Mouse (Mus musculus): ENCODE results near the gene Slc6a6. TPM values are rescaled to one million over a fixed set of nuclear protein-coding genes. Genes with fewer than 3 reads are reported as not detected.
A peak's percentile ranks its signal among the peaks of the same experiment; 100 is the strongest.

Slc6a6 gene
- polyA plus RNA-seq, 1 experiment from 2014 or later: 66.8 TPM

GRCm38 (mm10) chr6:91683121-91683520, 732 bp upstream of the Slc6a6 start:
- Histone ChIP-seq H3K27ac (replicated peaks in 1 of 2; ENCODE audit: control insufficient read depth in 1 of 2, insufficient read depth in 1 of 2, low read depth in 2 of 2, low read length in 2 of 2) (peak overlapping the region; percentile 43 to 91), H3K4me3 (ENCODE audit: control insufficient read depth in 1 of 2, insufficient read depth in 1 of 2, low read depth in 1 of 2, low read length in 2 of 2) (peak overlapping the region in 1 of 2 experiments; percentile 89; a peak in 1 of 4 replicates), H3K4me2 (ENCODE audit: low read length) (peak overlapping the region; percentile 94), H3K4me1 (ENCODE audit: control insufficient read depth in 2 of 2, insufficient read depth in 2 of 2, low read length in 2 of 2) (peaks cover 39 to 55% of the 10 kb centered on the region in 2 experiments), H3K36me3 (ENCODE audit: control insufficient read depth, insufficient read depth, low read length) (no peaks in the 10 kb centered on the region), H3K27me3 (ENCODE audit: control insufficient read depth, insufficient read depth, low read length) (no peaks in the 10 kb centered on the region), H3K9ac (ENCODE audit: low read length) (peak overlapping the region; percentile 91; the same call in 1 of the 2 replicates), H3K9me3 (ENCODE audit: control insufficient read depth, low read length) (no peaks in the 10 kb centered on the region)
- no peak for ATAC-seq (ENCODE audit: insufficient number of reproducible peaks, insufficient read depth, low FRiP score, low read depth)
- WGBS: 20% methylated on average over 3 of the region's 3 CpGs

GRCm38 (mm10) chr6:91684474-91684829, 599 bp downstream of the Slc6a6 start:
- H3K27ac ChIP-seq (replicated peaks in 1 of 2; ENCODE audit: control insufficient read depth in 1 of 2, insufficient read depth in 1 of 2, low read depth in 2 of 2, low read length in 2 of 2): peak overlapping the region; percentile 81 to 91
- peak overlapping the region; percentile 87 to 89 for H3K4me3 ChIP-seq (ENCODE audit: control insufficient read depth in 1 of 2, insufficient read depth in 1 of 2, low read depth in 1 of 2, low read length in 2 of 2)
- H3K36me3 ChIP-seq (ENCODE audit: control insufficient read depth, insufficient read depth, low read length): no peaks in the 10 kb centered on the region
- peaks cover 33 to 52% of the 10 kb centered on the region in 2 experiments for H3K4me1 ChIP-seq (ENCODE audit: control insufficient read depth in 2 of 2, insufficient read depth in 2 of 2, low read length in 2 of 2)
- 9% methylated on average over 12 of the region's 13 CpGs for WGBS
- no peaks in the 10 kb centered on the region for H3K27me3 ChIP-seq (ENCODE audit: control insufficient read depth, insufficient read depth, low read length)
- peak overlapping the region; percentile 94 for H3K4me2 ChIP-seq (ENCODE audit: low read length)
- no peaks in the 10 kb centered on the region for H3K9me3 ChIP-seq (ENCODE audit: control insufficient read depth, low read length)
- peak overlapping the region; percentile 91 for H3K9ac ChIP-seq (ENCODE audit: low read length)
- peak; percentile 49 for ATAC-seq (ENCODE audit: insufficient number of reproducible peaks, insufficient read depth, low FRiP score, low read depth)

DNA sequence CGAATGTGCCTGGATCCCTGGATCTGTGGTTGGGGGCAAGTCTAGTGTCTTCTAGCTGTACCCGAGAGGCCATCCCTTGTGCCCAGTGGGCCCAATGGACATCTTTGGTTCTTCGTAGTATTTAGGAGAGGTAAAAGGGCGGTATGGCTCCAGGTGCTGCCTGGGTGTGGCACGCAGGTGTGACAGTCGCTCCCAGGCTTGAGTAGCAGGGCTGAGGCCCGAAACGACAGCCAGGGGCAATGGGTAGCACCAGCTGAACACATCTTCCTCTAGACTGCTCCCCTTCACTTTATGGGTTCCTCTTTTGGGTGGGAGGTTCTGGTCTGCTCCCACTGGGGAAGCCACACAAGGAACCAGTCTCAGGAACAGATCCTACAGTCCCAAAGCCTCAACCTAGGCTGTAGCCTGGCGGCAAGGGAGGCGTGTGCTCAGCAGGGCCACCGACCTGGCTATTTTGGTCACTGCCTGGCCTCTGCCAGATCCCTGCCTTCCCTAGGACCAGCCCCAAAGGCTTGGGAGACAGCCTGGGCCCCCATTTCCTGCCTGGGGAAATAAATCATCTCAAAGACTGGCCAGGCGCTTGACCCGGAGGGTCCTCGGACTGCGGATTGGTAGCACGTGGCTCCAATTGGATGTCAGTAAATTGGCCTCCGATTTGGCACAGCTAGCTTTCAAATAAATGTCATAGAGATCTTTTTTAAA, 1.1 kb downstream of the Slc6a6 start:
- Histone ChIP-seq H3K4me3 (ENCODE audit: control insufficient read depth in 1 of 2, insufficient read depth in 1 of 2, low read depth in 1 of 2, low read length in 2 of 2) (peak overlapping the region; percentile 87 to 89), H3K36me3 (ENCODE audit: control insufficient read depth, insufficient read depth, low read length) (no peaks in the 10 kb centered on the region), H3K9me3 (ENCODE audit: control insufficient read depth, low read length) (no peaks in the 10 kb centered on the region), H3K4me1 (ENCODE audit: control insufficient read depth in 2 of 2, insufficient read depth in 2 of 2, low read length in 2 of 2) (peaks cover 33 to 48% of the 10 kb centered on the region in 2 experiments), H3K4me2 (ENCODE audit: low read length) (peak overlapping the region; percentile 94), H3K27me3 (ENCODE audit: control insufficient read depth, insufficient read depth, low read length) (no peaks in the 10 kb centered on the region), H3K27ac (replicated peaks in 1 of 2; ENCODE audit: control insufficient read depth in 1 of 2, insufficient read depth in 1 of 2, low read depth in 2 of 2, low read length in 2 of 2) (peak overlapping the region; percentile 81 to 91), H3K9ac (ENCODE audit: low read length) (peak overlapping the region; percentile 91)
- WGBS: 19% methylated on average over 17 of the region's 17 CpGs
- ATAC-seq (ENCODE audit: insufficient number of reproducible peaks, insufficient read depth, low FRiP score, low read depth): peak; percentile 4; the same call in 1 of the 2 replicates

DNA sequence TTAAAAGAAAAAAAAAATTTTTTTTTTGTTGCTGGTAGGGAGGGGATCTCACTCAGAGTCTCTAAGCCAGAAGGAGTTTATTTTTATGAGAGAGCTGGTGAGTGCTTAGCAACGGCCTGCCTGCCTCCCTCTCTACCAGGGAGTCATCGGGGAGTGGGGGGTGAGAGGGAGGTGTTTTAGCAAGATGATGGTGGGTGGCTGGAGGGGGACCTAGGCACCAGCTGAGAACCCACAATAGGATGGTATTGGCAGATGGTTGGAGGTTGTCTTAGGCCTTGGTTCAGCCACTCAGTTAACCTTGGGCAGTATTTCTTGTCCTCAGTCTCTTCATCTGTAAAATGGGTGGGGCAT, 1.7 kb downstream of the Slc6a6 start:
- peak overlapping the region; percentile 72 to 91 for H3K27ac ChIP-seq (replicated peaks in 1 of 2; ENCODE audit: control insufficient read depth in 1 of 2, insufficient read depth in 1 of 2, low read depth in 2 of 2, low read length in 2 of 2)
- no peaks in the 10 kb centered on the region for H3K9me3 ChIP-seq (ENCODE audit: control insufficient read depth, low read length)
- H3K4me1 ChIP-seq (ENCODE audit: control insufficient read depth in 2 of 2, insufficient read depth in 2 of 2, low read length in 2 of 2): peaks cover 36 to 48% of the 10 kb centered on the region in 2 experiments
- no peaks in the 10 kb centered on the region for H3K27me3 ChIP-seq (ENCODE audit: control insufficient read depth, insufficient read depth, low read length)
- H3K36me3 ChIP-seq (ENCODE audit: control insufficient read depth, insufficient read depth, low read length): 0 out of 2 replicates have a peak, but pooled peaks cover 5% of the 10 kb centered on the region
- no peak for ATAC-seq (ENCODE audit: insufficient number of reproducible peaks, insufficient read depth, low FRiP score, low read depth)
- peak overlapping the region; percentile 91 for H3K9ac ChIP-seq (ENCODE audit: low read length)
- H3K4me3 ChIP-seq (ENCODE audit: control insufficient read depth in 1 of 2, insufficient read depth in 1 of 2, low read depth in 1 of 2, low read length in 2 of 2): peak overlapping the region; percentile 87 to 89
- peak overlapping the region; percentile 94 for H3K4me2 ChIP-seq (ENCODE audit: low read length)
- 21% methylated on average over 2 of the region's 2 CpGs for WGBS

DNA sequence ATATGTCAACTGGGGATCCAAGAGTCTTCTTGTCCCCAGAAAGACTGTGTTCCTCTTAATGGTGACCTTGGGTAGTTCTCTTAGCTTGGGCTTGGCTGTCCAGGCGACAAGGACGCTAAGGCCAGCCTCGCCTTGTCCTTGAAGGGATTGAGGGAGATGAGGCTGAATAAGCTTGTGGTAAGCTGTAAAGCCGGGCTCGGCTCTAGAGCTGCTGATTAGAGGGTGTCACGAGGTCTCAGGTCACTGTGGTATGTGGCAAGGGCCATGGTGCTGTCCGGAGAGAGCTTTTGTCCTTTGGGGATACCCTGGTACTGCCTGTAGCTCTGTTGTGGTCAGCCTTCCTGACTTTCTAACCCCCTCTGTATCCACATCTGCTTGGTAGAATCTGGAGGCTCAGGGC, 2.0 kb downstream of the Slc6a6 start:
- 0 out of 2 replicates have a peak, but pooled peaks cover 7% of the 10 kb centered on the region for H3K36me3 ChIP-seq (ENCODE audit: control insufficient read depth, insufficient read depth, low read length)
- peak overlapping the region; percentile 72 to 91 for H3K27ac ChIP-seq (replicated peaks in 1 of 2; ENCODE audit: control insufficient read depth in 1 of 2, insufficient read depth in 1 of 2, low read depth in 2 of 2, low read length in 2 of 2)
- H3K9ac ChIP-seq (ENCODE audit: low read length): peak overlapping the region; percentile 91
- peak overlapping the region; percentile 87 to 89 for H3K4me3 ChIP-seq (ENCODE audit: control insufficient read depth in 1 of 2, insufficient read depth in 1 of 2, low read depth in 1 of 2, low read length in 2 of 2)
- 39% methylated on average over 7 of the region's 7 CpGs for WGBS
- ATAC-seq (ENCODE audit: insufficient number of reproducible peaks, insufficient read depth, low FRiP score, low read depth): no peak
- peaks cover 36 to 48% of the 10 kb centered on the region in 2 experiments for H3K4me1 ChIP-seq (ENCODE audit: control insufficient read depth in 2 of 2, insufficient read depth in 2 of 2, low read length in 2 of 2)
- no peaks in the 10 kb centered on the region for H3K27me3 ChIP-seq (ENCODE audit: control insufficient read depth, insufficient read depth, low read length)
- H3K4me2 ChIP-seq (ENCODE audit: low read length): peak overlapping the region; percentile 94
- no peaks in the 10 kb centered on the region for H3K9me3 ChIP-seq (ENCODE audit: control insufficient read depth, low read length)

DNA sequence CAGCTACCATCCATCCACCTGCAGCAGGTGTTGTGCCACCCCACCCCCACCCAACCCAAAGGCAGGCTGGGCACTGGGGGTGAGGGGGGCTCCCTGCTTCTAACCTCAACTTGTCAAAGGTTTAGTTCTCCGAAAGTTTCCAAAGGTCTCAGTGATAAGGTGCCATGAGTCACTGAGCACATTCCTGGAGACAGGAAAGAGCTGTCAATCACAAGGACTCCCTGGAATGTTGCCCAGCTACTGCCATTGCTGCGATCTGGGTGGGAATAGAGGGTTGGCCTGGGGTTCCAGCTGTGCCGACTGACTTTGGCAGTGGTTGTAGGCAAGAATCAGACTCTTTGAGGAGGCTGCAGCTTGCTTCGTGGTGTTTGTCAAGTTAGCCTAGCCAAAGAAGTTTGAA, 2.7 kb downstream of the Slc6a6 start:
- H3K4me1 ChIP-seq (ENCODE audit: control insufficient read depth in 2 of 2, insufficient read depth in 2 of 2, low read length in 2 of 2): peaks cover 39 to 48% of the 10 kb centered on the region in 2 experiments
- H3K36me3 ChIP-seq (ENCODE audit: control insufficient read depth, insufficient read depth, low read length): 0 out of 2 replicates have a peak, but pooled peaks cover 7% of the 10 kb centered on the region
- WGBS: 12% methylated on average over 4 of the region's 4 CpGs
- no peaks in the 10 kb centered on the region for H3K27me3 ChIP-seq (ENCODE audit: control insufficient read depth, insufficient read depth, low read length)
- ATAC-seq (ENCODE audit: insufficient number of reproducible peaks, insufficient read depth, low FRiP score, low read depth): no peak
- H3K4me3 ChIP-seq (ENCODE audit: control insufficient read depth in 1 of 2, insufficient read depth in 1 of 2, low read depth in 1 of 2, low read length in 2 of 2): peak overlapping the region; percentile 87 to 89
- peak overlapping the region; percentile 94 for H3K4me2 ChIP-seq (ENCODE audit: low read length)
- H3K9me3 ChIP-seq (ENCODE audit: control insufficient read depth, low read length): no peaks in the 10 kb centered on the region
- peak overlapping the region; percentile 72 to 91 for H3K27ac ChIP-seq (replicated peaks in 1 of 2; ENCODE audit: control insufficient read depth in 1 of 2, insufficient read depth in 1 of 2, low read depth in 2 of 2, low read length in 2 of 2)
- H3K9ac ChIP-seq (ENCODE audit: low read length): peak overlapping the region; percentile 91

DNA sequence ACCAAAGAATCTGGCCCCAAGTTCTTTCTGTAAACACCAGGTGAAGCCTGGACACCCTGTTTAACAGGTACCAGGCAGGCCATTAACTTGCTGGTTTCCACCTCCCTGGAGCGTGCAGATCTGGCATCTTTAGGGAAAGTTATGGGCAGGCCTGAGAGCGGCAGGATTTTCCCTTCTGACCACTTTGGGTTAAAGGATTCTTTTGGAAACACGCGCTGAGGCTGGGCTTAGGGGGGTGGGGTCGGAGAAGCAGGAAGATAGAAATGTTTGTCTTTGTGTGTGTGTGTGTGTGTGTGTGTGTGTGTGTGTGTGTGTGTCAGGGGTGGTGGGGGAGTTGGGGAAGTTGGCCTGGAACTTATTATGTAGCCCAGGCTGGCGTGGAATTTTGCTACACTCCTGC, 4.2 kb downstream of the Slc6a6 start:
- Histone ChIP-seq H3K9ac (ENCODE audit: low read length) (no peak overlapping the region), H3K9me3 (ENCODE audit: control insufficient read depth, low read length) (no peaks in the 10 kb centered on the region), H3K4me1 (ENCODE audit: control insufficient read depth in 2 of 2, insufficient read depth in 2 of 2, low read length in 2 of 2) (peaks cover 38 to 48% of the 10 kb centered on the region in 2 experiments), H3K4me3 (ENCODE audit: control insufficient read depth in 1 of 2, insufficient read depth in 1 of 2, low read depth in 1 of 2, low read length in 2 of 2) (no peak overlapping the region), H3K4me2 (ENCODE audit: low read length) (peak overlapping the region; percentile 34), H3K27ac (replicated peaks in 1 of 2; ENCODE audit: control insufficient read depth in 1 of 2, insufficient read depth in 1 of 2, low read depth in 2 of 2, low read length in 2 of 2) (no peak overlapping the region), H3K27me3 (ENCODE audit: control insufficient read depth, insufficient read depth, low read length) (no peaks in the 10 kb centered on the region), H3K36me3 (ENCODE audit: control insufficient read depth, insufficient read depth, low read length) (peaks cover 15% of the 10 kb centered on the region)
- WGBS: 59% methylated on average over 6 of the region's 6 CpGs
- no peak for ATAC-seq (ENCODE audit: insufficient number of reproducible peaks, insufficient read depth, low FRiP score, low read depth)
